Mouse (Mus musculus) brown adipose tissue, adult 24 weeks (tissue): ENCODE data around the gene 4933402J07Rik. TPM values are rescaled to one million over a fixed set of nuclear protein-coding genes. Genes with fewer than 3 reads are reported as not detected.

Experiments
- H3K27ac ChIP-seq: fragments of 200-500 bp; replicated peaks from 2 replicates; pipeline ENCODE4 v1.5.1; 2012; ENCODE audit warnings: low read depth, mild to moderate bottlenecking, low read length
- H3K4me1 ChIP-seq: fragments of 200-500 bp; 2 replicates; pipeline ENCODE4 v1.6.1; 2012; ENCODE audit warnings: low read length, mixed read lengths; ENCODE audit not compliant: control insufficient read depth, insufficient read depth, insufficient read length
- H3K4me3 ChIP-seq: fragments of 200-500 bp; 2 replicates; pipeline ENCODE4 v1.5.1; 2012; ENCODE audit warnings: low read depth, mild to moderate bottlenecking, low read length, moderate library complexity; ENCODE audit not compliant: insufficient read depth
- polyA plus RNA-seq: library from polyadenylated mRNA; stranded (reverse); fragments of >200 nt; gene quantifications from 2 replicates; pipeline ENCODE4 v1.2.4, GENCODE M21; 2012; ENCODE audit not compliant: missing spikeins, insufficient read depth, insufficient read length

The 4933402J07Rik gene
- polyA plus RNA-seq, 1 experiment: not detected

DNA sequence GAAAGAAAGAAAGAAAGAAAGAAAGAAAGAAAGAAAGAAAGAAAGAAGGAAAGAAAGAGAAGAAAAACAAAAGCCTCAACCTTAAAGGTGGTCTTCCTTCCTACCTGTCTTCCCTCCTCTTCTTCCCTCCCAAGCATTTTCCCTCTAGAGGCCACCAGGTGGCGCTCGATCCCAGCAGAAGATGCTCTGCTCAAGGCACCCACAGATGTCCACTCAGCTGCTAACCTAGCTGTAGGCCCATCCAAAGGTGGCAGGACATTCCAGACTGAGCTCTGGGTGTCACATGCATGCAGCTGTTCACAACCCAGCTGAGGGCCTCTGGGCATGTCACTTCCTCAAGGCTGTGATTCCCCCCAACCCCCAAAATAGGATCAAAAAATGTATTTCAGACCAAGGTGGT lies 30.6 kb downstream of the 4933402J07Rik start:
- Histone ChIP-seq H3K27ac (no peak overlapping the region), H3K4me3 (no peak overlapping the region), H3K4me1 (no peaks in the 10 kb centered on the region)

DNA sequence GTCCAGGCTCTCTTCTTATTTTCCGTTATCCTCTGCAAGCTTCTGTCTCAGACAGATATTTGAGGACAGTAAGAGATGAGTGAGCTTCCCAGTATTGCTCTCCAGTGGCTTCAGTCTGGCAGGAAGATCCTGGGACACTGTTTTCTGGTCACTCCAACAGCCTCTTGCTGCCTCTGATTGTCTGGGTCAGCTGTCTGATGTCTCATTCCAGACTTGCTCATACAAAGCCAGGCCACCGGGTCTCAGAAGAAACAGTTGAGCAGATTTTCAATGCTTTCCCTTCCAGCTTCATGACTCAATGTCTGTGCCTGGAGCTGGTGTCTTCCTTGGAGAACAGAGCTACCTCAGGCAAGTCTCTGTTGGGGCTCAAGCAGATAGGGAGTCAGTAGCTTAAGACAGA lies 39.1 kb downstream of the 4933402J07Rik start:
- H3K4me3 ChIP-seq: no peak overlapping the region
- no peak overlapping the region for H3K27ac ChIP-seq
- no peaks in the 10 kb centered on the region for H3K4me1 ChIP-seq

DNA sequence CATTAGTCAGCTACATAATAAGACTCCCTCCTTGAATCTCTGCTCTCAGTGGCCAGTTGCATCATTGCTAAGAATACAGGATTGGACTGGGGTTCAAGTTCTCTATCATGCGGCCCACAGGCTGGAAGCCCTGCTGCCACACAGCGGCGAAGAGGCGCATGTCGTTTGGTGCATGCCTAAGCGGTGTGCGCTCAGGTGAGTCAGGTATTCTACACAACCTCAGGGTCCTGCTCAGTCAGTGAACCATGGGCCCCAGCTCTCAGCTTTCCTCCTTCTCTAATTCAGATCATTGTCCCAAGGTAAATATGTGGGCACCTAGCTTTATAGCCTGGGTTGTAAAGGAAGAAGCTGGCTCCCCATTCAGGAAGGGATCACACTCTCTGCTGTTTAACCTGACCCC lies 45.5 kb downstream of the 4933402J07Rik start:
- no peak overlapping the region for H3K27ac ChIP-seq
- no peaks in the 10 kb centered on the region for H3K4me1 ChIP-seq
- H3K4me3 ChIP-seq: no peak overlapping the region

DNA sequence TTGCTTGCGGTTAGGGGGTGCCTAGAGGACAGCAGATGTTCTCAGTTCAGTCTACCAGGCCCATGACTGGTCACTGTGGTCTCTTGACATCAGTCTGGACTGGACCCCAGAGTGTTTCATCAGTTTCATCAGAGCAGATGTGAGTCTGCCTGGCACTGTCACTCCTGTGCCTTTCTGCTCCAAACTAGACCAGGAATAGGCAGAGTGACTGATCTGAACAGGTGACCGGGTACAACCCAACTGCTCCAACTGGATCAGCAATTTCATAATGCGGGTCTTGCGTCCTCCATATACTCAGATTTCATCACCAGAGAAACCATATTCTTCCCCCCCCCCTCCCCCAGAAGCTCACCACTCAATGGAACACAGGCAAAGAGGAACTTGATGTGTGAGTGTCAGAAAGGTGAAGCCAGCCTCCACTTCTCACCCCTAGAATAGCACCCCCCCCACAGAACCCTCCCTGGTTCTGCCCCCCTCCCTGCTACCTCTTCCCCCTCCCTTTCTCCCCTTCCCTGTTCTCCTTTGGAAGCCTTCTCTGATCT lies 46.1 kb downstream of the 4933402J07Rik start:
- Histone ChIP-seq H3K4me3 (no peak overlapping the region), H3K27ac (no peak overlapping the region), H3K4me1 (no peaks in the 10 kb centered on the region)

DNA sequence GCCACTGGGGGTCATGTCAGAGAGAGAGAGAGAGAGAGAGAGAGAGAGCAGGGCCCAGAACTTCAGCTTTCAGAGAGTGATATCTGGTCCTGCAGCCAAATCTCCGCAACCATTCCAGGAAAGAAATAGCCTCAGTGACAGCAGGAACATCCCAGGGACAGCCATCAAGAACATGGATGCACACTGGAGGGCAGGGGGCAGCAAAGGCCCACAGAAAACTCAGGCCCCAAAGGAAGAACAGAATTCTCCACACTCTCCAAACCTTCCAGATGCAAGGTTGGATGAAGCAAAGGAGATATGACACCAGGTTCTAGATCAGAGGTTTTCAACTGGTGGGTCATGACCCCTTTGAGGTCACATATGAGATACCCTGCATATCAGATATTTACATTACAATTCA lies 50.0 kb downstream of the 4933402J07Rik start:
- Histone ChIP-seq H3K4me1 (no peaks in the 10 kb centered on the region), H3K4me3 (no peak overlapping the region)

DNA sequence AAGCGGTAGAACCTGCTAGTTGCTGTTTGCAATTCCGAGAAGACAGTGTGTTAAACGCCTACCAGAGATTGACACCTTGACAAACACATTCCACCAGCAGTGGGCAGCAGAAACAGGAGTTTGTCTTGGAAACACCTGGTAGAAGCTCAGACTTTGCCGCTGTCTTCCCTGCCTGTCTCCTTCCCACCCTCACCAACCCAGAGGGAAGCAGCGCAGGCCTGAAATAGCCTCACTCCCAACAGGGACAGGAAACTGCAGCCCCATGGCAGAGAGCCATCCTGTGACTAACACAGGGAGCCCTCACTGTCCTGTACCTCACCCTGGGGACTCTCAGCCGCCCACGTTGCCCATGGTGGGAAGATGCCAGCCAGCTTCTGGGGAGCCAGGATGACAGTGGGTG lies 55.5 kb downstream of the 4933402J07Rik start:
- Histone ChIP-seq H3K27ac (no peak overlapping the region), H3K4me3 (no peak overlapping the region), H3K4me1 (no peaks in the 10 kb centered on the region)

More for the DNA sequence above, 50.0 kb downstream of the 4933402J07Rik start:
- no peak overlapping the region for H3K27ac ChIP-seq

DNA sequence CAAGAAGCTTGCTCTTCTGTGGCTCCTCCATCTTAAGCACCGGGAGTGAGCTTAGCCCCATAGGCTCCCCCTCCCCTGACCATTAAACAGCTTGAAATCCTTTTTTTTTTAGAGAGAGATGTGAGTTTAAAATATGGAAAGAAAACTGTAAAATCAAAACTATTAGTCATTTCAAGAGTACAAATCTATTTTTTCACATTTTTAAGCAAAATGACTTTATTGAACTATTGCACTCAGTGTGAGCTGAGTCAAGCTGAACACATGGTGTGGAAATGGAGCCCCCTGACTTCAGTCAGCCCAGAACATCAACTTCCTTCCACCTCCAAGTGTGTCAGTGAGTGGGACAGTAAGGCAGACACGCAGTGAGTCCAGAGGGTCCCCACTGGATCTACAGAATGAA lies 55.9 kb downstream of the 4933402J07Rik start:
- H3K27ac ChIP-seq: no peak overlapping the region
- no peaks in the 10 kb centered on the region for H3K4me1 ChIP-seq
- no peak overlapping the region for H3K4me3 ChIP-seq

DNA sequence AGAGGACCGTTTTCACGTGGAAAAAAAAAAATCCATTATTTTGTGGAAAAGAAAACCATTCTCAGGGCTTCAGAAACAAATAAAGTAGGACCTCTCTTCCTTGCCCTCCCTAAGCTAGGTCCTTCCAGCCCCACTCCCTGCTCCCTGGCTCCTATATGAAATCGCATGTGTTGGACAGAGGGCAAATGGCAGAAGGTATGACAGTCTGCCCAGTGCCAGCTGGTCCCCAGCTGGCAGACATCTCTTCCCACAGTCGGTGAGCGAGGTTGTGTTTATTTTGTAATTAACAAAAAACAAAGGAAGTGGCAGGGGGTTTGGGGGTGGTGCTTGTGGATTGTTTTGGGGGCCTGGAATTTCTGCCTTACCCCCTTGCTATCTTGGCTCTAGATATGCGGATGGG lies 56.6 kb downstream of the 4933402J07Rik start:
- H3K27ac ChIP-seq: no peak overlapping the region
- H3K4me3 ChIP-seq: no peak overlapping the region
- no peaks in the 10 kb centered on the region for H3K4me1 ChIP-seq

DNA sequence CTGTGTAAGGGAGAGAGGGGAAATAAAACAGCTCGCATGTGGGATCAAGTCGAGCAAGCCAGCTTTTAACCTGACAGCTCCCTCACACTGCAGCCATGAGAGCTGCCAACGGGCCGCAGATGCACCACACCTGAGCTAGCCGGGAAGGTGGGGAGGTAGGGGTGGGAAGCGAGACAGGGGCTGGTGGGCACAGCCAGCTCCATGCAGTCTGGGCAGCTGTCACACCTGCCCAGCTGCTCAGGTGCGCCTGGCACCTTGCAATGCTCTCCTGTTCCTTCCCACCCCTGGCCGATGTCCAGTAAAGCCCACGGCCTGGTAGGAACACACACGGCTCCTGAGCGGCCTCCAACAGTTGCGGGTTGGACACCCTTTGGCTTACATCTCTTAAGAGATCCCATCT lies 57.5 kb downstream of the 4933402J07Rik start:
- no peak overlapping the region for H3K27ac ChIP-seq
- H3K4me3 ChIP-seq: no peak overlapping the region
- no peaks in the 10 kb centered on the region for H3K4me1 ChIP-seq

DNA sequence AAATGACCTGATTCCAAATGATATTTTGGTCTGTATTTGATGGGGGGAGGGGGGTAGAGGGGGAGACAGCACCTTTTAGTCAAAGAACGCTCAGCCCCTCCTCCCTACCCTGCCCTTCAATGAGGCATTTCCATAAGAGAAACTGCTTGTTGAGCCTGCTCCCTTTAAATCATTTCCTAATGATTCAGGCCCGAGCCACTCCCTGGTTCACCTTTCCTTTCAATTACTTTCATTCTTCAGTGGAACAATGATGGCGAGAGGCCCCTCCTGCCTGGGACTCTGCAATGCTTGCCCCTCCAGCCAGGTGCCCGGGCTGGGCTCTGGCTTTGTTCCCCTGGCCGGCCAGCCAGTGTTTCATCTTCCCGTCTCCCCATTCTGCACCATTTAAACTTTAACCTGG lies 66.0 kb downstream of the 4933402J07Rik start:
- no peak overlapping the region for H3K27ac ChIP-seq
- H3K4me3 ChIP-seq: no peak overlapping the region
- H3K4me1 ChIP-seq: no peaks in the 10 kb centered on the region

DNA sequence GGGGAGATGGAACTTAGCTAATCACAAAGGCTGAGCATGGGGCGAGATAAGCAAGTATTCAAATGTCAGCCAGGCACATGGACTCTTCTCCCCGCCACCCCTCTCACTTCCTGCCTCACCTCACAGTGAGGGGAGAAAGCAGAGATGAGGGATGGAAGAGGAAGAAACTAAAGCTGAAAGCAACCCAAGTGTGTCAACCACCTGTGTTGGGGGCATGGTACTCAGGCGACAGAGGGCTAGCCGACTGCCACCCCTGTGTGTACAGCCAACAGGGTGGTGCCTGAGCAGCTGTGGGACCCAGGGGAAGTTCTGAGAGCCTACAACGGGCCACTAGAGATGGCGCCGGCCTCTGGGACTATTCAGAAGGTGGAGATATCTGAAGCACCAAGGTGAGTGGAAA lies 68.1 kb downstream of the 4933402J07Rik start:
- no peak overlapping the region for H3K27ac ChIP-seq
- no peaks in the 10 kb centered on the region for H3K4me1 ChIP-seq
- H3K4me3 ChIP-seq: no peak overlapping the region

DNA sequence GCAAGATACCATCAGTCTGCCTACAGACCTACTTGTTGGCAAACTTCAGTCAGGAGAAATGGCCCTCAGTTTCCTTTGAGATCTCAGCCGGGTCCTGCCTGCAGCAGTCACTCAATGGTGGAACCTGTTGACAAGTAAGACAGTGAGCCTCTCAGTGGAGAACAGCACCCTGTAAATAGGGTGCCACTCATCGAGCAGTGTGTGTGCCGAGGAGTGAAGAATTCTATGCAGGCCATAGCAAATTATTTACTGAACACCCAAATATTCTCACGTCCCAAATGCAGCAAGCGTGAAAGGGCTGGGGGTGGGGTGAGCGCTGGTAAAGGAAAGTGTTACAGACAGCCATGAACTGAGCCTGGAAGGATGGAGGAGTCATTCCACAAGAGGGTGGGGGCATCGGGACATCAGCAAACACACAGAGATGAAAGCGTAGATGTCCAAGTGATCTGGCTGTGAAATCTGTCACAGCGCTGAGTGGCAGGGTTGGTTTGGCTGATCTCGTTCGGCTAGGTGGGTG lies 72.6 kb downstream of the 4933402J07Rik start:
- Histone ChIP-seq H3K4me1 (no peaks in the 10 kb centered on the region), H3K4me3 (no peak overlapping the region), H3K27ac (no peak overlapping the region)

Other genes starting within 250 kb of the 4933402J07Rik start
- not detected in 2 replicates for gene Cbln1, start 91.2 kb upstream of the 4933402J07Rik start, polyA plus RNA-seq